Mouse (Mus musculus) intestine, embryonic 14.5 days (tissue): ENCODE data around the gene Brca1. TPM values are rescaled to one million over a fixed set of nuclear protein-coding genes. Genes with fewer than 3 reads are reported as not detected.

ENCODE experiments used
- ATAC-seq: fragments of 200-750 bp; cut with Nextera tagmentation; replicated peaks from 2 replicates; pipeline ENCODE4 v1.8.0; 2017; ENCODE audit warnings: low read depth, moderate number of reproducible peaks, moderate TSS enrichment, moderate library complexity; ENCODE audit not compliant: low FRiP score, low TSS enrichment
- DNase-seq: peaks from one replicate; pipeline ENCODE4 v3.0.0-alpha.2; 2018; ENCODE audit warnings: low spot score
- H3K27ac ChIP-seq: fragments of 300-500 bp; sonication (generic); 2 replicates; pipeline ENCODE4 v1.5.1; 2014; ENCODE audit warnings: low read depth, mild to moderate bottlenecking, control low read depth
- H3K27me3 ChIP-seq: fragments of 300-500 bp; sonication (generic); replicated peaks from 2 replicates; pipeline ENCODE4 v1.6.1; 2014; ENCODE audit warnings: low read length, control low read depth; ENCODE audit not compliant: control insufficient read depth, insufficient read depth
- H3K36me3 ChIP-seq: fragments of 300-500 bp; sonication (generic); 2 replicates; pipeline ENCODE4 v1.6.1; 2014; ENCODE audit warnings: low read length, control low read depth; ENCODE audit not compliant: control insufficient read depth, insufficient read depth
- H3K4me1 ChIP-seq: fragments of 300-500 bp; sonication (generic); replicated peaks from 2 replicates; pipeline ENCODE4 v1.6.1; 2014; ENCODE audit warnings: low read length, control low read depth, mixed read lengths; ENCODE audit not compliant: control insufficient read depth, insufficient read depth
- H3K4me2 ChIP-seq: fragments of 300-500 bp; sonication (generic); 2 replicates; pipeline ENCODE4 v1.6.1; 2014; ENCODE audit warnings: low read length
- H3K4me3 ChIP-seq: fragments of 300-500 bp; sonication (generic); 2 replicates; pipeline ENCODE4 v1.5.1; 2014; ENCODE audit warnings: low read depth, low read length, control low read depth, mixed read lengths
- H3K9ac ChIP-seq: fragments of 300-500 bp; sonication (generic); 2 replicates; pipeline ENCODE4 v1.6.1; 2014; ENCODE audit warnings: mild to moderate bottlenecking, low read length
- H3K9me3 ChIP-seq: fragments of 300-500 bp; sonication (generic); 2 replicates; pipeline ENCODE4 v1.6.1; 2016; ENCODE audit warnings: low read length, control low read depth; ENCODE audit not compliant: control insufficient read depth
- WGBS: fragments of 180-500 bp; shearing (Covaris S2); extraction: QIAGEN DNeasy Blood & Tissue Kit; methylation state at CpG from one replicate; pipeline ENCODE4 v1.1.7; 2014; 5-methylcytosine and 5-hydroxymethylcytosine counted together
- polyA plus RNA-seq: library from polyadenylated mRNA; unstranded; fragments of >200 nt; fragmentation: Nextera tagmentation; extraction: Ambion mirVana; gene quantifications from 2 replicates; pipeline ENCODE4 v1.2.1, GENCODE M21; 2014

Brca1 gene
- polyA plus RNA-seq, 1 experiment from 2014 or later, result 13.3 TPM

- DNase-seq (no peak), ATAC-seq (no peak)
- 88% methylated on average over 8 of the region's 8 CpGs for WGBS
- H3K4me3 ChIP-seq, result no peak overlapping the region
- H3K27ac ChIP-seq, result no peak overlapping the region
- H3K27me3 ChIP-seq, result no peaks in the 10 kb centered on the region
- H3K9me3 ChIP-seq, result no peaks in the 10 kb centered on the region
- no peaks in the 10 kb centered on the region for H3K4me1 ChIP-seq
- H3K9ac ChIP-seq, result no peak overlapping the region
- H3K4me2 ChIP-seq, result no peak overlapping the region
- H3K36me3 ChIP-seq, result peaks cover 68% of the 10 kb centered on the region
Measured at GRCm38 (mm10) chr11:101524446-101524845, 27.3 kb downstream of the Brca1 start.

- no peak overlapping the region for H3K27ac ChIP-seq
- H3K27me3 ChIP-seq, result no peaks in the 10 kb centered on the region
- 92% methylated on average over 6 of the region's 6 CpGs for WGBS
- H3K36me3 ChIP-seq, result peaks cover 52% of the 10 kb centered on the region
- no peak for ATAC-seq
- H3K9ac ChIP-seq, result no peak overlapping the region
- H3K4me3 ChIP-seq, result no peak overlapping the region
- no peaks in the 10 kb centered on the region for H3K9me3 ChIP-seq
- no peaks in the 10 kb centered on the region for H3K4me1 ChIP-seq
- no peak for DNase-seq
- H3K4me2 ChIP-seq, result no peak overlapping the region
Measured at GRCm38 (mm10) chr11:101519364-101519763, 32.4 kb downstream of the Brca1 start.

GRCm38 (mm10) chr11:101518937-101519336, 32.8 kb downstream of the Brca1 start:
- Histone ChIP-seq H3K4me2 (no peak overlapping the region), H3K9ac (no peak overlapping the region), H3K9me3 (no peaks in the 10 kb centered on the region), H3K27ac (no peak overlapping the region), H3K36me3 (peaks cover 51% of the 10 kb centered on the region), H3K27me3 (no peaks in the 10 kb centered on the region), H3K4me1 (no peaks in the 10 kb centered on the region), H3K4me3 (no peak overlapping the region)
- WGBS, result 82% methylated on average over 5 of the region's 5 CpGs
- ATAC-seq, result no peak
- no peak for DNase-seq

- Histone ChIP-seq H3K9ac (no peak overlapping the region), H3K9me3 (no peaks in the 10 kb centered on the region), H3K4me1 (no peaks in the 10 kb centered on the region), H3K27me3 (no peaks in the 10 kb centered on the region), H3K4me3 (no peak overlapping the region), H3K4me2 (no peak overlapping the region), H3K27ac (no peak overlapping the region), H3K36me3 (peaks cover 66% of the 10 kb centered on the region)
- DNase-seq, result no peak
- ATAC-seq, result no peak
- WGBS, result 89% methylated on average over 7 of the region's 7 CpGs
Measured at GRCm38 (mm10) chr11:101507090-101507489, 44.7 kb downstream of the Brca1 start.

- ATAC-seq (no peak), DNase-seq (no peak)
- no peaks in the 10 kb centered on the region for H3K27me3 ChIP-seq
- 90% methylated on average over 5 of the region's 5 CpGs for WGBS
- peaks cover 65% of the 10 kb centered on the region for H3K36me3 ChIP-seq
- H3K27ac ChIP-seq, result no peak overlapping the region
- no peak overlapping the region for H3K4me2 ChIP-seq
- H3K4me3 ChIP-seq, result no peak overlapping the region
- no peaks in the 10 kb centered on the region for H3K4me1 ChIP-seq
- no peaks in the 10 kb centered on the region for H3K9me3 ChIP-seq
- no peak overlapping the region for H3K9ac ChIP-seq
Measured at GRCm38 (mm10) chr11:101506269-101506780, 45.4 kb downstream of the Brca1 start.

- no peak for DNase-seq
- Histone ChIP-seq H3K4me2 (no peak overlapping the region), H3K9me3 (no peaks in the 10 kb centered on the region), H3K27me3 (no peaks in the 10 kb centered on the region), H3K9ac (no peak overlapping the region), H3K27ac (no peak overlapping the region), H3K4me3 (no peak overlapping the region), H3K4me1 (0 out of 2 replicates have a peak, but pooled peaks cover under 1% of the 10 kb centered on the region), H3K36me3 (peaks cover 31% of the 10 kb centered on the region)
- ATAC-seq, result no peak
- WGBS, result 54% methylated on average over 6 of the region's 6 CpGs
Measured at GRCm38 (mm10) chr11:101486126-101486525, 65.6 kb downstream of the Brca1 start.

- Histone ChIP-seq H3K4me3 (no peak overlapping the region), H3K9ac (no peak overlapping the region), H3K9me3 (no peaks in the 10 kb centered on the region), H3K27ac (no peak overlapping the region), H3K36me3 (peaks cover 31% of the 10 kb centered on the region), H3K4me1 (peaks cover 5% of the 10 kb centered on the region; the same call in 1 of the 2 replicates), H3K4me2 (no peak overlapping the region), H3K27me3 (no peaks in the 10 kb centered on the region)
- 34% methylated on average over 6 of the region's 6 CpGs for WGBS
- ATAC-seq, result no peak
- no peak for DNase-seq
Measured at GRCm38 (mm10) chr11:101485509-101486028, 66.2 kb downstream of the Brca1 start.

- peaks cover 5% of the 10 kb centered on the region; the same call in 1 of the 2 replicates for H3K4me1 ChIP-seq
- peaks cover 31% of the 10 kb centered on the region for H3K36me3 ChIP-seq
- H3K4me2 ChIP-seq, result no peak overlapping the region
- WGBS, result 77% methylated on average over 7 of the region's 7 CpGs
- H3K9me3 ChIP-seq, result no peaks in the 10 kb centered on the region
- no peak overlapping the region for H3K27ac ChIP-seq
- DNase-seq (no peak), ATAC-seq (no peak)
- no peak overlapping the region for H3K4me3 ChIP-seq
- H3K27me3 ChIP-seq, result no peaks in the 10 kb centered on the region
- no peak overlapping the region for H3K9ac ChIP-seq
Measured at GRCm38 (mm10) chr11:101484814-101485213, 66.9 kb downstream of the Brca1 start.

GRCm38 (mm10) chr11:101484245-101484644, 67.5 kb downstream of the Brca1 start:
- no peak for ATAC-seq
- H3K9me3 ChIP-seq, result no peaks in the 10 kb centered on the region
- H3K4me1 ChIP-seq, result peaks cover 5% of the 10 kb centered on the region; the same call in 1 of the 2 replicates
- H3K9ac ChIP-seq, result no peak overlapping the region
- DNase-seq, result no peak
- H3K27me3 ChIP-seq, result no peaks in the 10 kb centered on the region
- H3K4me2 ChIP-seq, result no peak overlapping the region
- no peak overlapping the region; the same call in 1 of the 2 replicates for H3K27ac ChIP-seq
- no peak overlapping the region for H3K4me3 ChIP-seq
- H3K36me3 ChIP-seq, result peaks cover 26% of the 10 kb centered on the region
- WGBS, result 57% methylated on average over 6 of the region's 6 CpGs
